Mouse (Mus musculus) hindbrain, embryonic 13.5 days (tissue): ENCODE data around the gene AC131692.1. TPM values are rescaled to one million over a fixed set of nuclear protein-coding genes. Genes with fewer than 3 reads are reported as not detected.

Experiments
- ATAC-seq: fragments of 200-750 bp; cut with Nextera tagmentation; 2 replicates; pipeline ENCODE4 v1.8.0; 2017; ENCODE audit warnings: moderate TSS enrichment; ENCODE audit not compliant: low FRiP score
- H3K27ac ChIP-seq: fragments of 300-500 bp; sonication (generic); 2 replicates; pipeline ENCODE4 v1.5.1; 2015; ENCODE audit warnings: inconsistent platforms, mild to moderate bottlenecking, moderate library complexity
- H3K27me3 ChIP-seq: fragments of 300-500 bp; sonication (generic); 2 replicates; pipeline ENCODE4 v1.6.1; 2015; ENCODE audit warnings: mild to moderate bottlenecking, inconsistent platforms
- H3K36me3 ChIP-seq: fragments of 300-500 bp; sonication (generic); 2 replicates; pipeline ENCODE4 v1.6.1; 2015; ENCODE audit warnings: mild to moderate bottlenecking, inconsistent platforms
- H3K4me1 ChIP-seq: fragments of 300-500 bp; sonication (generic); replicated peaks from 2 replicates; pipeline ENCODE4 v1.6.1; 2015; ENCODE audit warnings: inconsistent platforms
- H3K4me2 ChIP-seq: fragments of 300-500 bp; sonication (generic); 2 replicates; pipeline ENCODE4 v1.6.1; 2015; ENCODE audit warnings: inconsistent platforms, mild to moderate bottlenecking, moderate library complexity
- H3K4me3 ChIP-seq: fragments of 300-500 bp; sonication (generic); 2 replicates; pipeline ENCODE4 v1.5.1; 2015; ENCODE audit warnings: mild to moderate bottlenecking, inconsistent platforms
- H3K9ac ChIP-seq: fragments of 300-500 bp; sonication (generic); 2 replicates; pipeline ENCODE4 v1.6.1; 2015; ENCODE audit warnings: mild to moderate bottlenecking, inconsistent platforms
- H3K9me3 ChIP-seq: fragments of 300-500 bp; sonication (generic); 2 replicates; pipeline ENCODE4 v1.6.1; 2016; ENCODE audit warnings: inconsistent platforms
- WGBS: fragments of 180-500 bp; shearing (Covaris S2); methylation state at CpG from one replicate; pipeline ENCODE4 v1.1.7; 2015; 5-methylcytosine and 5-hydroxymethylcytosine counted together
- polyA plus RNA-seq: library from polyadenylated mRNA; unstranded; fragments of >200 nt; fragmentation: Nextera tagmentation; extraction: Ambion mirVana; gene quantifications from 2 replicates; pipeline ENCODE4 v1.2.1, GENCODE M21; 2015

Gene AC131692.1
- polyA plus RNA-seq, 1 experiment from 2014 or later = not detected

GRCm38 (mm10) chr19:6102169-6102853, 8.1 kb downstream of the AC131692.1 start:
- no peaks in the 10 kb centered on the region for H3K27me3 ChIP-seq
- 80% methylated on average over 6 of the region's 6 CpGs for WGBS
- no peak overlapping the region for H3K4me3 ChIP-seq
- no peak overlapping the region; the same call in 1 of the 2 replicates for H3K9ac ChIP-seq
- no peak for ATAC-seq
- no peak overlapping the region for H3K27ac ChIP-seq
- H3K4me1 ChIP-seq = no peaks in the 10 kb centered on the region
- no peaks in the 10 kb centered on the region for H3K36me3 ChIP-seq
- H3K9me3 ChIP-seq = no peaks in the 10 kb centered on the region
- H3K4me2 ChIP-seq = no peak overlapping the region

DNA sequence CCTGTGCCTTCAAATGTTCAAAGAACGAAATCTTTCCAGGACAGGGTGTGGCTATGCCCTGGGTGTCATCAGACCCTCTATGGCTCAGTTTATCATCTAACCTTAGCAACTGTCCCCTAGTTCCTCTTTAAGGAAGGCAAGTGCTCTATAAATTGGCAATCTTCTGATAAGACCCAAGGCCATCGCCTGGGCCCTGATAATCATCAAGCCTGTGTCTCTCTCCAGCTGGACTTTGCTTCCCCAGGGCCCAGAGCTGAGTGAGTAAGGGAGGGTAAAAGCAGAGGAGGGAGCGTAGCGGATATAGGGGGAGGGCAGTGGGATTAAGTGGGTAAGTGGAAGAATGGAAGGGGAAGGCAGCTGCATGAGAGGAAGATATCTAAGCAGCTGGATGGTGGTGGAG, 10.3 kb downstream of the AC131692.1 start:
- 0 out of 2 replicates have a peak overlapping the region, but pooled peaks have one; percentile 1 for H3K9ac ChIP-seq
- no peak overlapping the region for H3K27ac ChIP-seq
- H3K9me3 ChIP-seq = no peaks in the 10 kb centered on the region
- no peaks in the 10 kb centered on the region for H3K36me3 ChIP-seq
- H3K4me1 ChIP-seq = no peaks in the 10 kb centered on the region
- no peak overlapping the region for H3K4me3 ChIP-seq
- H3K27me3 ChIP-seq = no peaks in the 10 kb centered on the region
- H3K4me2 ChIP-seq = no peak overlapping the region
- 92% methylated on average over 4 of the region's 4 CpGs for WGBS
- no peak for ATAC-seq

DNA sequence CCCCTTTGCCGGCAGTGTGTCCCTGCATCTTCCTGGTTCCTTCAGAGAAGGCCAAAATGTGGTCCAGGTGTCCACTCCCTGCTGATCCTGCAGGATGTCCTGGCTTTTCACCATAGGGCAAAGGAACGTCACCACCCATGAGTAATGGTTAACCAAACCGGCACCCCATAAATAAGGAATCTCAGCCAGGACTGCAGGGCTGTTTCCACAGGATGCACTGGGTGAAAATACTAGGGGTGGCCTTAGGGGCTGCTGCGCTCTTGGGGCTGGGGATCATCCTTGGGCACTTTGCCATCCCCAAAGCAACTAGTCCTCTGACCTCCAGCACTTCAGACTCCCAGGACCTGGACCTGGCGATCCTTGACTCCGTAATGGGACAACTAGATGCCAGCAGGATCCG, 11.4 kb downstream of the AC131692.1 start, which contains the start of gene Naaladl1:
Gene Naaladl1, plus strand, starts transcription at position 197 of the 400 bp plus-strand sequence.
- Histone ChIP-seq H3K27ac (no peak within 1 kb of the TSS), H3K9ac (0 out of 2 replicates have a peak within 1 kb of the TSS, but pooled peaks have one; percentile 29), H3K27me3 (no peaks in the 10 kb centered on the region), H3K4me1 (no peaks in the 10 kb centered on the region), H3K36me3 (no peaks in the 10 kb centered on the region), H3K4me2 (no peak within 1 kb of the TSS), H3K9me3 (no peaks in the 10 kb centered on the region), H3K4me3 (no peak within 1 kb of the TSS)
- ATAC-seq = no peak
- 82% methylated on average over 7 of the region's 7 CpGs for WGBS

- Histone ChIP-seq H3K4me2 (no peak overlapping the region), H3K27ac (no peak overlapping the region), H3K9ac (0 out of 2 replicates have a peak overlapping the region, but pooled peaks have one; percentile 24), H3K27me3 (no peaks in the 10 kb centered on the region), H3K36me3 (peaks cover 38% of the 10 kb centered on the region), H3K4me1 (peaks cover 17% of the 10 kb centered on the region), H3K4me3 (no peak overlapping the region), H3K9me3 (no peaks in the 10 kb centered on the region)
- no peak for ATAC-seq
- WGBS = 56% methylated on average over 6 of the region's 6 CpGs
Measured at GRCm38 (mm10) chr19:6113116-6113515, 18.9 kb downstream of the AC131692.1 start.

GRCm38 (mm10) chr19:6116113-6116850, 22.1 kb downstream of the AC131692.1 start:
- no peaks in the 10 kb centered on the region for H3K27me3 ChIP-seq
- peak overlapping the region; percentile 89; the same call in 1 of the 2 replicates for H3K4me3 ChIP-seq
- 89% methylated on average over 15 of the region's 15 CpGs for WGBS
- peak overlapping the region; percentile 89 for H3K9ac ChIP-seq
- H3K4me2 ChIP-seq = peak overlapping the region; percentile 93
- no peak for ATAC-seq
- H3K9me3 ChIP-seq = no peaks in the 10 kb centered on the region
- H3K27ac ChIP-seq = no peak overlapping the region
- peaks cover 54% of the 10 kb centered on the region for H3K36me3 ChIP-seq
- peaks cover 30% of the 10 kb centered on the region for H3K4me1 ChIP-seq

DNA sequence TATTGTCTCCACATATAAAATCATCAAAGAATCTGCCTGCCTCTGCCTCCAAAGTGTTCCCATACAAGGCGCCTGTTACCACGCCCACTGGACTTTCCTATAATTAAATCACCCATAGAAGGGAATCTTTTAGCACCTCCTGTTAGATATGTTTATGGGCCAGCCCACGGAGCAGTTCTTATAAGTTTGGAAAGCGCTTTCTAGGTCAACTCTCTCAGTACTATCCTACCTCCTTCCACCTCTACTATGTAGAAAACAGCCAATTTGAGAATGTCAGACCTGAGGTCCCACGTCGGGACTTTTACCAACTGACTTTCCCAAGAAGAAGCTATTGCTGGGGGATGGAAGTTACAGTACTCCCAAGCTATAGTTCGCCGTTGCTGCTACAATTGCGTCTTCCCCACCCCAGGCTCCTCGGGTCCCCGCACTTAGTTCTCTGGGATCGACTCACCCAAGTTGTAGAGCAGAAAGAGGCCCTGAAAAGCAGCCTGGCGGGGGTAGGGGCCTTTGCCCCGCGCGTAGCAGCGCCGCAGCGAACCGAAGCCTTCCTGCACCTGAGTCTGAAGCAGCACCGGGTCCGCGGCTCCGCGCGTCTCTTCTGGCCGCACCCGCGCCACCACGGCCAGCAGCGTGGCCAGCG, 23.2 kb downstream of the AC131692.1 start:
- ATAC-seq = no peak
- Histone ChIP-seq H3K27me3 (no peaks in the 10 kb centered on the region), H3K36me3 (peaks cover 57% of the 10 kb centered on the region), H3K4me3 (peak overlapping the region; percentile 89), H3K27ac (peak overlapping the region; percentile 95), H3K9ac (peak overlapping the region; percentile 89), H3K9me3 (no peaks in the 10 kb centered on the region), H3K4me1 (peaks cover 30% of the 10 kb centered on the region), H3K4me2 (peak overlapping the region; percentile 93)
- 6% methylated on average over 32 of the region's 32 CpGs for WGBS

GRCm38 (mm10) chr19:6117986-6118676, 23.9 kb downstream of the AC131692.1 start, which contains the start of gene Sac3d1:
Gene Sac3d1, minus strand, starts transcription at chr19:6118650.
- under 1% methylated on average over 77 of the region's 77 CpGs for WGBS
- ATAC-seq = peak; percentile 91

GRCm38 (mm10) chr19:6118677-6119185, 24.5 kb downstream of the AC131692.1 start:
- peaks cover 50% of the 10 kb centered on the region for H3K36me3 ChIP-seq
- H3K27me3 ChIP-seq = no peaks in the 10 kb centered on the region
- H3K4me2 ChIP-seq = peak overlapping the region; percentile 93
- H3K9ac ChIP-seq = peak overlapping the region; percentile 89
- H3K9me3 ChIP-seq = no peaks in the 10 kb centered on the region
- peak overlapping the region; percentile 95 for H3K27ac ChIP-seq
- under 1% methylated on average over 8 of the region's 8 CpGs for WGBS
- H3K4me1 ChIP-seq = peaks cover 36% of the 10 kb centered on the region
- peak overlapping the region; percentile 89 for H3K4me3 ChIP-seq
- ATAC-seq = peak; percentile 52

More at GRCm38 (mm10) chr19:6117986-6118676, 23.9 kb downstream of the AC131692.1 start, which contains the start of gene Sac3d1:
- H3K9ac ChIP-seq = peak within 1 kb of the TSS; percentile 89
- H3K27ac ChIP-seq = peak within 1 kb of the TSS; percentile 95
- no peaks in the 10 kb centered on the region for H3K27me3 ChIP-seq
- no peaks in the 10 kb centered on the region for H3K9me3 ChIP-seq
- peaks cover 50% of the 10 kb centered on the region for H3K36me3 ChIP-seq
- H3K4me3 ChIP-seq = peak within 1 kb of the TSS; percentile 89
- peak within 1 kb of the TSS; percentile 93 for H3K4me2 ChIP-seq
- peaks cover 30% of the 10 kb centered on the region for H3K4me1 ChIP-seq

DNA sequence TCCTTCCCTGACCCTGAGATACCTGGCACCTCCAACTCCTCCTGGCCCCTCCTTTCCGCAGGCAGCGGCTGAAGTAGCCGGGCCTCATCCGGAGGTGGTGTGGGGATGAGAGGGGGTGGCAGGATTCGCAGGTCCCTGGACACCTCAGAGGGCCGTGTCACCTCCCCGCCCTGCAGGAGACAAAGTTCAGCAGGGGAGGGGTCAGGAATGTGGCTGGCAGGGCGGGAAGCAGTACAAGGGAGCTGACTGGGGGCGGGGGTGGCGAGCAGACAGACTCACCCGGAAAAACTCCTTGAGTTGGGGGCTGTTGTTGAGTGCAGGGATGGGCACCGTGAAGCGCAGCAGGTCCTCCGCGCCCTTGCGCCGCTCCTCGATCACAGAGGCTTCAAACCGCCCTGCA, 27.5 kb downstream of the AC131692.1 start:
- ATAC-seq = no peak
- Histone ChIP-seq H3K9ac (0 out of 2 replicates have a peak overlapping the region, but pooled peaks have one; percentile 39), H3K27me3 (no peaks in the 10 kb centered on the region), H3K36me3 (peaks cover 28% of the 10 kb centered on the region), H3K4me2 (no peak overlapping the region), H3K4me3 (no peak overlapping the region), H3K27ac (no peak overlapping the region), H3K4me1 (peaks cover 31% of the 10 kb centered on the region), H3K9me3 (no peaks in the 10 kb centered on the region)
- 39% methylated on average over 19 of the region's 19 CpGs for WGBS

DNA sequence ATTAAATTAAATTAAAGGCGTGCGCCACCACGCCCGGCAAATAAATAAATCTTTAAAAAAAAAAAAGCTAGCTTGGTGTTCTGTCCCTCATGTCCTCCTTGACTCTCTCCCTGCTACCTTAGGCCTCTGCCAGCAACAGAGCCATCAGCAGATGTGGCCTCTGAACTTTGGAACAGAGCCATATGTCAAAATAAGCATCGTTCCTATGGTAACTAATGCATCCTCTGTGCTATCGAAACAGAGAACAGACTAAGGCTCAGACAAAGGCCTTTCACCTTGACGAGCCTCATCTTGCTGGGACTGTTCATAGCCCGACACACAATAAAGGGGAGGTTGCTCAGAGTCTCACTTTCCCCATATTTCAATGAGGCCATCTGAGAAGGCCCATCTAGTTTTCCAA, 29.1 kb downstream of the AC131692.1 start:
- H3K27ac ChIP-seq = peak overlapping the region; percentile 49
- no peaks in the 10 kb centered on the region for H3K9me3 ChIP-seq
- peaks cover 28% of the 10 kb centered on the region for H3K36me3 ChIP-seq
- ATAC-seq = no peak
- no peak overlapping the region for H3K4me2 ChIP-seq
- peaks cover 25% of the 10 kb centered on the region for H3K4me1 ChIP-seq
- peak overlapping the region; percentile 20; the same call in 1 of the 2 replicates for H3K9ac ChIP-seq
- no peaks in the 10 kb centered on the region for H3K27me3 ChIP-seq
- WGBS = 62% methylated on average over 8 of the region's 8 CpGs
- no peak overlapping the region for H3K4me3 ChIP-seq

DNA sequence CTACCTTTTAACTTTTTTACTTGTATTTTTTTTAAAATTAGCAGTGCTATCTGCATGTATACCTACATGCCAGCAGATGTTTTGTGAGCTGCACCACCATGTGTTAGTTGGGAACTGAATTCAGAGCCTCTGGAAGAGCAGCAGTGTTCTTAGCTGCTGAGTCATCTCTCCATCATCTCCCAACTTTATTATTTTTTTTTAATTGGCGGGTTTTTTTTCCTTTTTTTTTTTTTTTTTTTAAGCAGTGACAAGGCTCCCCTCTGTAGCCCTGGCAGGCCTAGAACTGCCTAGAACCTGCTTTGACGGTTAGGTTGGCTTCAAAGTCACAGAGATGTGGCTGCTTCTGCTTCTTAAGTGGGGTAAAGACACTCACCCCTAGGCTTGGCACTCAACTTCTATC, 30.7 kb downstream of the AC131692.1 start:
- H3K4me1 ChIP-seq = peaks cover 12% of the 10 kb centered on the region
- WGBS = 83% methylated on average over 2 of the region's 2 CpGs
- ATAC-seq = no peak

More for the DNA sequence above, 30.7 kb downstream of the AC131692.1 start:
- Histone ChIP-seq H3K36me3 (peaks cover 25% of the 10 kb centered on the region), H3K27me3 (no peaks in the 10 kb centered on the region), H3K27ac (no peak overlapping the region), H3K4me3 (no peak overlapping the region), H3K9ac (no peak overlapping the region), H3K4me2 (no peak overlapping the region), H3K9me3 (no peaks in the 10 kb centered on the region)
